36 mouse cellular contexts compared by ENCODE assay signal in genomic region chr15:9335341-9335740, GRCm38 (mm10). TPM values are rescaled to one million over a fixed set of nuclear protein-coding genes. Genes with fewer than 3 reads are reported as not detected.
DNase-seq lines count a peak whose midpoint lies in the region; ATAC-seq and TF ChIP-seq lines count a peak whose summit lies in the region.
"Had no signal": no experiment of that assay in that cellular context is flagged by ENCODE, and none has a peak within 500 bp of the region (broad histone marks: within the 10 kb centered on the region; RNA-seq: fewer than 3 reads in every experiment).

Gene Ugt3a2 (plus strand): TSS chr15:9335550.

- 80% methylated on average over 4 of the region's 4 CpGs for WGBS in kidney, embryonic 16.5 days
- 89% methylated on average over 4 of the region's 4 CpGs for WGBS in kidney, embryonic 14.5 days
- 76% methylated on average over 4 of the region's 4 CpGs for WGBS in heart, adult 2 months

- intact Hi-C loops in heart, adult 2 months (cut with DNase I): loop anchor here (10.0 kb wide), 1 partner anchor 51 kb away; no protein-coding TSS in a partner anchor

- no peaks in the 10 kb centered on the region for H3K9me3 ChIP-seq in kidney, embryonic 16.5 days (ENCODE audit: low read length)
- H3K9me3 ChIP-seq in kidney, embryonic 14.5 days (ENCODE audit: control insufficient read depth, low read length): no peaks in the 10 kb centered on the region
- H3K9me3 ChIP-seq: embryonic facial prominence, embryonic 12.5 days; embryonic facial prominence, embryonic 15.5 days; G1E; heart, embryonic 12.5 days; heart, embryonic 15.5 days; hindbrain, embryonic 10.5 days; hindbrain, embryonic 13.5 days had no signal

- H3K79me2 ChIP-seq in heart, adult 2 months (replicated peaks; ENCODE audit: control insufficient read depth, insufficient read depth, low read length): no peaks in the 10 kb centered on the region

- TF ChIP-seq POLR2A in heart, adult 2 months (IDR thresholded peaks at IDR 0.05; ENCODE audit: insufficient read depth, low read depth, low read length): no peak

- ATAC-seq in kidney, embryonic 16.5 days (ENCODE audit: low FRiP score, low TSS enrichment): no peak
- no peak for ATAC-seq in kidney, embryonic 14.5 days (ENCODE audit: low FRiP score, low TSS enrichment)
- ATAC-seq: forebrain, embryonic 14.5 days; forebrain, postnatal 0 days; hindbrain, embryonic 16.5 days; Patski had no signal

- no peak within 1 kb of the TSS for H3K4me2 ChIP-seq in kidney, embryonic 16.5 days (replicated peaks; ENCODE audit: low read depth, low read length)
- no peak within 1 kb of the TSS for H3K4me2 ChIP-seq in kidney, embryonic 14.5 days (replicated peaks; ENCODE audit: low read depth, low read length)
- H3K4me2 ChIP-seq: embryonic facial prominence, embryonic 12.5 days; embryonic facial prominence, embryonic 15.5 days; heart, embryonic 12.5 days; heart, embryonic 15.5 days; hindbrain, embryonic 13.5 days had no signal

- DNase-seq in kidney, adult 11 months: peak; percentile 29
- peak; percentile 37 to 61 for DNase-seq in kidney, adult 8-10 months
- DNase-seq in adipocyte (ENCODE audit: low spot score): peak; percentile 14
- DNase-seq in kidney, postnatal 14 days: peak; percentile 8
- DNase-seq in thymus, postnatal 10 days (ENCODE audit: low spot score in 2 of 2): no peak
- DNase-seq in heart, adult 2 months: no peak
- DNase-seq: adrenal gland, adult 8-10 months; adrenal gland, postnatal 36 days; B cell, adult 2 months; cerebellum, adult 11 months; cerebellum, adult 2 months; cerebellum, adult 9-11 months; cerebellum, postnatal 25 days; forebrain, postnatal 0 days; gastrocnemius, adult 2 months; gastrocnemius, postnatal 14 days; heart, adult 11 months; heart, postnatal 10 days; heart, postnatal 36 days had no signal

- H3K27me3 ChIP-seq in kidney, embryonic 16.5 days (ENCODE audit: insufficient read depth, low read length): no peaks in the 10 kb centered on the region
- H3K27me3 ChIP-seq in kidney, embryonic 14.5 days (ENCODE audit: control insufficient read depth, insufficient read depth, low read length): no peaks in the 10 kb centered on the region
- no peaks in the 10 kb centered on the region for H3K27me3 ChIP-seq in heart, adult 2 months (ENCODE audit: control insufficient read depth, insufficient read depth, low read length)
- H3K27me3 ChIP-seq: CH12.LX; embryonic facial prominence, embryonic 12.5 days; embryonic facial prominence, embryonic 15.5 days; heart, embryonic 12.5 days; heart, embryonic 15.5 days; hindbrain, embryonic 13.5 days; Patski had no signal

- H3K9ac ChIP-seq in kidney, embryonic 16.5 days (replicated peaks; ENCODE audit: low read length): no peak within 1 kb of the TSS
- no peak within 1 kb of the TSS for H3K9ac ChIP-seq in kidney, embryonic 14.5 days (ENCODE audit: low read depth, low read length)
- no peak within 1 kb of the TSS for H3K9ac ChIP-seq in heart, adult 2 months (ENCODE audit: low read depth, low read length)
- H3K9ac ChIP-seq: embryonic facial prominence, embryonic 12.5 days; embryonic facial prominence, embryonic 15.5 days; forebrain, postnatal 0 days; heart, embryonic 12.5 days; heart, embryonic 15.5 days; hindbrain, embryonic 13.5 days had no signal

- no peak within 1 kb of the TSS for H3K27ac ChIP-seq in kidney, embryonic 16.5 days (ENCODE audit: low read length)
- H3K27ac ChIP-seq in kidney, embryonic 14.5 days (ENCODE audit: low read depth, low read length): no peak within 1 kb of the TSS
- H3K27ac ChIP-seq in heart, adult 2 months: no peak within 1 kb of the TSS
- H3K27ac ChIP-seq: embryonic facial prominence, embryonic 12.5 days; embryonic facial prominence, embryonic 15.5 days; gastrocnemius, adult 2 months; heart, embryonic 15.5 days; hindbrain, embryonic 10.5 days; hindbrain, embryonic 13.5 days had no signal

- TF ChIP-seq CTCF in heart, adult 2 months (IDR thresholded peaks at IDR 0.05): no peak

- TF ChIP-seq EP300 in heart, adult 2 months (IDR thresholded peaks at IDR 0.05; ENCODE audit: insufficient read depth, low read depth, low read length): no peak

- no peak within 1 kb of the TSS for H3K4me3 ChIP-seq in kidney, embryonic 16.5 days (ENCODE audit: low read length)
- no peak within 1 kb of the TSS for H3K4me3 ChIP-seq in kidney, embryonic 14.5 days (ENCODE audit: low read length)
- H3K4me3 ChIP-seq in heart, adult 2 months: no peak within 1 kb of the TSS
- H3K4me3 ChIP-seq: embryonic facial prominence, embryonic 12.5 days; embryonic facial prominence, embryonic 15.5 days; gastrocnemius, adult 2 months; heart, embryonic 12.5 days; heart, embryonic 15.5 days; hindbrain, embryonic 10.5 days; hindbrain, embryonic 13.5 days had no signal

- H3K4me1 ChIP-seq in kidney, embryonic 16.5 days (ENCODE audit: insufficient read depth, low read length): no peaks in the 10 kb centered on the region
- H3K4me1 ChIP-seq in kidney, embryonic 14.5 days (ENCODE audit: control insufficient read depth, insufficient read depth, low read length): no peaks in the 10 kb centered on the region
- no peaks in the 10 kb centered on the region for H3K4me1 ChIP-seq in heart, adult 2 months (ENCODE audit: control insufficient read depth, insufficient read depth, low read length)
- H3K4me1 ChIP-seq: embryonic facial prominence, embryonic 12.5 days; embryonic facial prominence, embryonic 15.5 days; heart, embryonic 12.5 days; heart, embryonic 15.5 days; hindbrain, embryonic 10.5 days; hindbrain, embryonic 13.5 days had no signal

- no peaks in the 10 kb centered on the region for H3K36me3 ChIP-seq in kidney, embryonic 16.5 days (ENCODE audit: insufficient read depth, low read length)
- no peaks in the 10 kb centered on the region for H3K36me3 ChIP-seq in kidney, embryonic 14.5 days (ENCODE audit: control insufficient read depth, insufficient read depth, low read length)
- no peaks in the 10 kb centered on the region for H3K36me3 ChIP-seq in heart, adult 2 months (ENCODE audit: control insufficient read depth, insufficient read depth, low read length)
- H3K36me3 ChIP-seq: embryonic facial prominence, embryonic 12.5 days; embryonic facial prominence, embryonic 15.5 days; G1E; heart, embryonic 12.5 days; heart, embryonic 15.5 days; hindbrain, embryonic 10.5 days; hindbrain, embryonic 13.5 days had no signal

RNA-seq across cellular contexts. Expression of gene Ugt3a2, which starts in this region (rescaled TPM):
- 1.1 and 2.9 TPM in 2 replicates for polyA plus RNA-seq in kidney, embryonic 16.5 days (2015; fragmentation: Nextera tagmentation; extraction: Ambion mirVana)
- not detected in 2 replicates for polyA plus RNA-seq in kidney, embryonic 14.5 days (2014; fragmentation: Nextera tagmentation; extraction: Ambion mirVana)
- total RNA-seq in heart, adult 2 months (2021): not detected
- polyA plus RNA-seq in heart, adult 2 months (2012; rRNA removed): 0.06 and 0.23 TPM in 2 replicates
- total RNA-seq: CH12.LX; common myeloid progenitor, adult 5-6 weeks; forebrain, postnatal 0 days; G1E; gastrocnemius, adult 2 months; gastrocnemius, postnatal 14 days; gastrocnemius, postnatal 4 days; heart, postnatal 10 days; heart, postnatal 36 days had no signal
- polyA plus RNA-seq: cerebellum, adult 2 months; embryonic facial prominence, embryonic 12.5 days; embryonic facial prominence, embryonic 15.5 days; forebrain, embryonic 11.5 days; forebrain, embryonic 14.5 days; forebrain, postnatal 0 days; frontal cortex, adult 2 months; G1E; heart, embryonic 12.5 days; heart, embryonic 15.5 days; hindbrain, embryonic 10.5 days; hindbrain, embryonic 13.5 days; hindbrain, embryonic 16.5 days; Patski had no signal

Comparison
In these comparisons a context has a peak if more than half of its experiments do, and no peak if none do; other contexts are left out.
1. DNase-seq: peak in kidney, adult 11 months (single experiment), kidney, adult 8-10 months (2 of 2), adipocyte (single experiment) and kidney, postnatal 14 days (single experiment); none in thymus, postnatal 10 days (0 of 2) and heart, adult 2 months (0 of 2).